Mouse (Mus musculus): Measurements from ENCODE around the gene Spire2. TPM values are rescaled to one million over a fixed set of nuclear protein-coding genes. Genes with fewer than 3 reads are reported as not detected.

Spire2 gene
- polyA plus RNA-seq, 1 experiment from 2014 or later: 0.80 TPM

- DNase-seq: no peak
- Histone ChIP-seq H3K4me1 (ENCODE audit: insufficient read depth) (peaks cover 36% of the 10 kb centered on the region), H3K4me2 (ENCODE audit: low read depth, low read length) (no peak overlapping the region), H3K4me3 (ENCODE audit: low read depth, low read length) (no peak overlapping the region), H3K9ac (replicated peaks) (no peak overlapping the region), H3K27me3 (ENCODE audit: insufficient read depth, low read length) (peaks cover 13% of the 10 kb centered on the region), H3K9me3 (ENCODE audit: low read length) (no peaks in the 10 kb centered on the region), H3K36me3 (replicated peaks; ENCODE audit: insufficient read depth, low read length) (no peaks in the 10 kb centered on the region), H3K27ac (ENCODE audit: low read depth) (no peak overlapping the region)
- TF ChIP-seq EP300 (IDR thresholded peaks at IDR 0.05; ENCODE audit: low read depth) (no peak), CTCF (IDR thresholded peaks at IDR 0.05; ENCODE audit: low read depth) (no peak)
- ATAC-seq: no peak
- WGBS (ENCODE audit: insufficient replicate concordance): 61% methylated on average over 6 of the region's 6 CpGs
These were observed 1.8 kb upstream of the Spire2 start for GRCm38 (mm10) chr8:123330701-123331100.

- no peak overlapping the region for H3K9ac ChIP-seq (replicated peaks)
- H3K4me2 ChIP-seq (ENCODE audit: low read depth, low read length): no peak overlapping the region
- no peak for ATAC-seq
- no peak overlapping the region for H3K27ac ChIP-seq (ENCODE audit: low read depth)
- WGBS (ENCODE audit: insufficient replicate concordance): 59% methylated on average over 2 of the region's 2 CpGs
- H3K9me3 ChIP-seq (ENCODE audit: low read length): no peaks in the 10 kb centered on the region
- H3K4me1 ChIP-seq (ENCODE audit: insufficient read depth): peaks cover 36% of the 10 kb centered on the region
- peaks cover 13% of the 10 kb centered on the region for H3K27me3 ChIP-seq (ENCODE audit: insufficient read depth, low read length)
- H3K4me3 ChIP-seq (ENCODE audit: low read depth, low read length): no peak overlapping the region
- DNase-seq: no peak
- TF ChIP-seq CTCF (IDR thresholded peaks at IDR 0.05; ENCODE audit: low read depth) (no peak), EP300 (IDR thresholded peaks at IDR 0.05; ENCODE audit: low read depth) (no peak)
- no peaks in the 10 kb centered on the region for H3K36me3 ChIP-seq (replicated peaks; ENCODE audit: insufficient read depth, low read length)
These were observed 1.2 kb upstream of the Spire2 start for GRCm38 (mm10) chr8:123331301-123331700.

- ATAC-seq: peak; percentile 18; the same call in 1 of the 2 replicates
- Histone ChIP-seq H3K9ac (replicated peaks) (no peak overlapping the region), H3K9me3 (ENCODE audit: low read length) (no peaks in the 10 kb centered on the region), H3K27me3 (ENCODE audit: insufficient read depth, low read length) (peaks cover 13% of the 10 kb centered on the region), H3K36me3 (replicated peaks; ENCODE audit: insufficient read depth, low read length) (no peaks in the 10 kb centered on the region), H3K4me2 (ENCODE audit: low read depth, low read length) (peak overlapping the region; percentile 93; the same call in 1 of the 2 replicates), H3K27ac (ENCODE audit: low read depth) (no peak overlapping the region), H3K4me3 (ENCODE audit: low read depth, low read length) (peak overlapping the region; percentile 57; the same call in 1 of the 2 replicates), H3K4me1 (ENCODE audit: insufficient read depth) (peaks cover 35% of the 10 kb centered on the region)
- WGBS (ENCODE audit: insufficient replicate concordance): 32% methylated on average over 8 of the region's 8 CpGs
- TF ChIP-seq CTCF (IDR thresholded peaks at IDR 0.05; ENCODE audit: low read depth) (no peak), EP300 (IDR thresholded peaks at IDR 0.05; ENCODE audit: low read depth) (peak; percentile 70)
- no peak for DNase-seq
These were observed 703 bp upstream of the Spire2 start for GRCm38 (mm10) chr8:123331810-123332209.

- peaks cover 33% of the 10 kb centered on the region for H3K4me1 ChIP-seq (ENCODE audit: insufficient read depth)
- ATAC-seq (no peak), DNase-seq (no peak)
- H3K27me3 ChIP-seq (ENCODE audit: insufficient read depth, low read length): peaks cover 13% of the 10 kb centered on the region
- WGBS (ENCODE audit: insufficient replicate concordance): 13% methylated on average over 14 of the region's 21 CpGs
- TF ChIP-seq CTCF (IDR thresholded peaks at IDR 0.05; ENCODE audit: low read depth): no peak
- no peak for TF ChIP-seq EP300 (IDR thresholded peaks at IDR 0.05; ENCODE audit: low read depth)
- no peaks in the 10 kb centered on the region for H3K36me3 ChIP-seq (replicated peaks; ENCODE audit: insufficient read depth, low read length)
- H3K4me3 ChIP-seq (ENCODE audit: low read depth, low read length): peak overlapping the region; percentile 57
- no peak overlapping the region for H3K27ac ChIP-seq (ENCODE audit: low read depth)
- peak overlapping the region; percentile 41; the same call in 1 of the 2 replicates for H3K9ac ChIP-seq (replicated peaks)
- H3K9me3 ChIP-seq (ENCODE audit: low read length): no peaks in the 10 kb centered on the region
- peak overlapping the region; percentile 93 for H3K4me2 ChIP-seq (ENCODE audit: low read depth, low read length)
These were observed 626 bp downstream of the Spire2 start for GRCm38 (mm10) chr8:123333091-123333587.

GRCm38 (mm10) chr8:123333864-123334263, 1.4 kb downstream of the Spire2 start:
- ATAC-seq (no peak), DNase-seq (no peak)
- Histone ChIP-seq H3K4me2 (ENCODE audit: low read depth, low read length) (no peak overlapping the region), H3K27me3 (ENCODE audit: insufficient read depth, low read length) (peaks cover 13% of the 10 kb centered on the region), H3K27ac (ENCODE audit: low read depth) (no peak overlapping the region), H3K9ac (replicated peaks) (no peak overlapping the region), H3K4me3 (ENCODE audit: low read depth, low read length) (no peak overlapping the region), H3K4me1 (ENCODE audit: insufficient read depth) (peaks cover 33% of the 10 kb centered on the region), H3K9me3 (ENCODE audit: low read length) (no peaks in the 10 kb centered on the region), H3K36me3 (replicated peaks; ENCODE audit: insufficient read depth, low read length) (no peaks in the 10 kb centered on the region)
- 11% methylated on average over 7 of the region's 7 CpGs for WGBS (ENCODE audit: insufficient replicate concordance)
- TF ChIP-seq EP300 (IDR thresholded peaks at IDR 0.05; ENCODE audit: low read depth) (no peak), CTCF (IDR thresholded peaks at IDR 0.05; ENCODE audit: low read depth) (no peak)

- H3K4me1 ChIP-seq (ENCODE audit: insufficient read depth): peaks cover 29% of the 10 kb centered on the region
These were observed 2.0 kb downstream of the Spire2 start for GRCm38 (mm10) chr8:123334467-123334866.

More at GRCm38 (mm10) chr8:123334467-123334866, 2.0 kb downstream of the Spire2 start:
- Histone ChIP-seq H3K9ac (replicated peaks) (no peak overlapping the region), H3K27ac (ENCODE audit: low read depth) (0 out of 2 replicates have a peak overlapping the region, but pooled peaks have one; percentile 16), H3K9me3 (ENCODE audit: low read length) (no peaks in the 10 kb centered on the region), H3K36me3 (replicated peaks; ENCODE audit: insufficient read depth, low read length) (no peaks in the 10 kb centered on the region), H3K4me3 (ENCODE audit: low read depth, low read length) (no peak overlapping the region), H3K4me2 (ENCODE audit: low read depth, low read length) (no peak overlapping the region), H3K27me3 (ENCODE audit: insufficient read depth, low read length) (peaks cover 13% of the 10 kb centered on the region)
- WGBS (ENCODE audit: insufficient replicate concordance): 18% methylated on average over 1 of the region's 1 CpGs
- no peak for ATAC-seq
- no peak for TF ChIP-seq CTCF (IDR thresholded peaks at IDR 0.05; ENCODE audit: low read depth)
- no peak for TF ChIP-seq EP300 (IDR thresholded peaks at IDR 0.05; ENCODE audit: low read depth)
- no peak for DNase-seq

Measured in liver, postnatal 0 days (tissue).